Mouse (Mus musculus) hindbrain, embryonic 14.5 days (tissue): ENCODE data around the gene Slc16a3. TPM values are rescaled to one million over a fixed set of nuclear protein-coding genes. Genes with fewer than 3 reads are reported as not detected.

Experiments
- ATAC-seq: fragments of 200-750 bp; cut with Nextera tagmentation; 2 replicates; pipeline ENCODE4 v1.8.0; 2017; ENCODE audit warnings: moderate number of reproducible peaks, mild to moderate bottlenecking, moderate TSS enrichment, moderate library complexity; ENCODE audit not compliant: low FRiP score
- DNase-seq: peaks from one replicate; pipeline ENCODE4 v3.0.0-alpha.2; 2015; ENCODE audit warnings: low spot score
- H3K27ac ChIP-seq: fragments of 300-500 bp; sonication (generic); 2 replicates; pipeline ENCODE4 v1.5.1; 2014; ENCODE audit warnings: mild to moderate bottlenecking, moderate library complexity
- H3K27me3 ChIP-seq: fragments of 300-500 bp; sonication (generic); 2 replicates; pipeline ENCODE4 v1.6.1; 2014; ENCODE audit warnings: mild to moderate bottlenecking, low read length, mixed read lengths; ENCODE audit not compliant: control insufficient read depth, insufficient read depth
- H3K36me3 ChIP-seq: fragments of 300-500 bp; sonication (generic); replicated peaks from 2 replicates; pipeline ENCODE4 v1.6.1; 2014; ENCODE audit not compliant: control insufficient read depth, insufficient read depth
- H3K4me1 ChIP-seq: fragments of 300-500 bp; sonication (generic); replicated peaks from 2 replicates; pipeline ENCODE4 v1.6.1; 2014; ENCODE audit warnings: antibody characterized with exemption, low read length, mixed read lengths; ENCODE audit not compliant: control insufficient read depth, insufficient read depth
- H3K4me2 ChIP-seq: fragments of 300-500 bp; sonication (generic); replicated peaks from 2 replicates; pipeline ENCODE4 v1.6.1; 2014; ENCODE audit warnings: mild to moderate bottlenecking, moderate library complexity
- H3K4me3 ChIP-seq: fragments of 300-500 bp; sonication (generic); replicated peaks from 2 replicates; pipeline ENCODE4 v1.5.1; 2014; ENCODE audit warnings: mild to moderate bottlenecking, low read length
- H3K9ac ChIP-seq: fragments of 300-500 bp; sonication (generic); 2 replicates; pipeline ENCODE4 v1.6.1; 2014
- H3K9me3 ChIP-seq: fragments of 300-500 bp; sonication (generic); 2 replicates; pipeline ENCODE4 v1.6.1; 2016; ENCODE audit warnings: low read length; ENCODE audit not compliant: control insufficient read depth
- WGBS: fragments of 180-500 bp; shearing (Covaris S2); extraction: QIAGEN DNeasy Blood & Tissue Kit; methylation state at CpG from one replicate; pipeline ENCODE4 v1.1.7; 2014; 5-methylcytosine and 5-hydroxymethylcytosine counted together
- polyA plus RNA-seq: library from polyadenylated mRNA; unstranded; fragments of >200 nt; fragmentation: Nextera tagmentation; extraction: Ambion mirVana; gene quantifications from 2 replicates; pipeline ENCODE4 v1.2.1, GENCODE M21; 2014

The Slc16a3 gene
- polyA plus RNA-seq, 1 experiment from 2014 or later = 4.4 TPM

- Histone ChIP-seq H3K9me3 (no peaks in the 10 kb centered on the region), H3K9ac (no peak overlapping the region), H3K4me1 (no peaks in the 10 kb centered on the region), H3K4me2 (no peak overlapping the region), H3K27ac (no peak overlapping the region), H3K4me3 (no peak overlapping the region), H3K36me3 (peaks cover 84% of the 10 kb centered on the region), H3K27me3 (no peaks in the 10 kb centered on the region)
- ATAC-seq = no peak
- no peak for DNase-seq
These were observed 34.2 kb downstream of the Slc16a3 start for GRCm38 (mm10) chr11:120982459-120982858.

GRCm38 (mm10) chr11:120984448-120985330, 36.4 kb downstream of the Slc16a3 start:
- H3K27ac ChIP-seq = no peak overlapping the region
- DNase-seq = no peak
- peaks cover 62% of the 10 kb centered on the region for H3K36me3 ChIP-seq
- ATAC-seq = no peak
- WGBS = 86% methylated on average over 4 of the region's 4 CpGs
- peaks cover 21% of the 10 kb centered on the region for H3K4me1 ChIP-seq
- H3K4me2 ChIP-seq = no peak overlapping the region
- no peaks in the 10 kb centered on the region for H3K27me3 ChIP-seq
- H3K9ac ChIP-seq = no peak overlapping the region
- H3K9me3 ChIP-seq = no peaks in the 10 kb centered on the region
- no peak overlapping the region for H3K4me3 ChIP-seq

GRCm38 (mm10) chr11:120987608-120988007, 39.3 kb downstream of the Slc16a3 start:
- Histone ChIP-seq H3K4me3 (no peak overlapping the region), H3K4me2 (0 out of 2 replicates have a peak overlapping the region, but pooled peaks have one; percentile 7), H3K36me3 (peaks cover 34% of the 10 kb centered on the region), H3K4me1 (peaks cover 35% of the 10 kb centered on the region), H3K9me3 (no peaks in the 10 kb centered on the region), H3K9ac (no peak overlapping the region), H3K27ac (no peak overlapping the region), H3K27me3 (no peaks in the 10 kb centered on the region)
- 79% methylated on average over 3 of the region's 3 CpGs for WGBS
- DNase-seq = no peak
- no peak for ATAC-seq

- H3K9me3 ChIP-seq = no peaks in the 10 kb centered on the region
- H3K36me3 ChIP-seq = peaks cover 26% of the 10 kb centered on the region
- H3K4me2 ChIP-seq = peak overlapping the region; percentile 91
- no peak overlapping the region for H3K9ac ChIP-seq
- DNase-seq (no peak), ATAC-seq (no peak)
- peak overlapping the region; percentile 100; the same call in 1 of the 2 replicates for H3K4me3 ChIP-seq
- WGBS = 83% methylated on average over 4 of the region's 4 CpGs
- peaks cover 42% of the 10 kb centered on the region for H3K4me1 ChIP-seq
- no peak overlapping the region for H3K27ac ChIP-seq
- no peaks in the 10 kb centered on the region for H3K27me3 ChIP-seq
These were observed 40.1 kb downstream of the Slc16a3 start for GRCm38 (mm10) chr11:120988410-120988809.

GRCm38 (mm10) chr11:120989523-120989922, 41.2 kb downstream of the Slc16a3 start:
- Histone ChIP-seq H3K27ac (0 out of 2 replicates have a peak overlapping the region, but pooled peaks have one; percentile 98), H3K4me1 (peaks cover 42% of the 10 kb centered on the region), H3K9me3 (no peaks in the 10 kb centered on the region), H3K36me3 (peaks cover 22% of the 10 kb centered on the region), H3K4me2 (peak overlapping the region; percentile 91), H3K27me3 (no peaks in the 10 kb centered on the region), H3K4me3 (peak overlapping the region; percentile 100), H3K9ac (peak overlapping the region; percentile 100)
- WGBS = 41% methylated on average over 1 of the region's 1 CpGs
- no peak for DNase-seq
- no peak for ATAC-seq

- peak overlapping the region; percentile 98 for H3K27ac ChIP-seq
- peaks cover 18% of the 10 kb centered on the region for H3K36me3 ChIP-seq
- H3K4me2 ChIP-seq = peak overlapping the region; percentile 91
- peak; percentile 43; the same call in 1 of the 2 replicates for ATAC-seq
- H3K4me1 ChIP-seq = peaks cover 42% of the 10 kb centered on the region
- no peaks in the 10 kb centered on the region for H3K27me3 ChIP-seq
- 1% methylated on average over 30 of the region's 35 CpGs for whole genome bisulfite sequencing
- no peaks in the 10 kb centered on the region for H3K9me3 ChIP-seq
- no peak for DNase-seq
- H3K4me3 ChIP-seq = peak overlapping the region; percentile 100
- peak overlapping the region; percentile 100 for H3K9ac ChIP-seq
These were observed 42.0 kb downstream of the Slc16a3 start for GRCm38 (mm10) chr11:120990126-120990781.

GRCm38 (mm10) chr11:120990951-120991526, 42.8 kb downstream of the Slc16a3 start, which contains the start of gene Csnk1d:
Csnk1d (minus strand) TSS chr11:120991330.
- ATAC-seq = peak; percentile 88
- Histone ChIP-seq H3K36me3 (peaks cover 12% of the 10 kb centered on the region), H3K4me2 (peak within 1 kb of the TSS; percentile 91), H3K4me3 (peak within 1 kb of the TSS; percentile 100), H3K4me1 (peaks cover 42% of the 10 kb centered on the region), H3K27ac (peak within 1 kb of the TSS; percentile 98), H3K27me3 (no peaks in the 10 kb centered on the region), H3K9ac (peak within 1 kb of the TSS; percentile 100), H3K9me3 (no peaks in the 10 kb centered on the region)
- WGBS = under 1% methylated on average over 58 of the region's 59 CpGs
- DNase-seq = peak; percentile 97

GRCm38 (mm10) chr11:120991791-120992190, 43.5 kb downstream of the Slc16a3 start:
- Histone ChIP-seq H3K4me3 (peak overlapping the region; percentile 100), H3K27ac (peak overlapping the region; percentile 98), H3K9ac (peak overlapping the region; percentile 100), H3K36me3 (0 out of 2 replicates have a peak, but pooled peaks cover 8% of the 10 kb centered on the region), H3K27me3 (no peaks in the 10 kb centered on the region), H3K4me1 (peaks cover 42% of the 10 kb centered on the region), H3K9me3 (no peaks in the 10 kb centered on the region), H3K4me2 (peak overlapping the region; percentile 91)
- 73% methylated on average over 3 of the region's 3 CpGs for WGBS
- ATAC-seq = no peak
- DNase-seq = no peak

GRCm38 (mm10) chr11:120993080-120993479, 44.8 kb downstream of the Slc16a3 start:
- Histone ChIP-seq H3K4me1 (peaks cover 37% of the 10 kb centered on the region), H3K9me3 (no peaks in the 10 kb centered on the region), H3K36me3 (no peaks in the 10 kb centered on the region), H3K27ac (no peak overlapping the region), H3K9ac (no peak overlapping the region), H3K27me3 (no peaks in the 10 kb centered on the region), H3K4me3 (no peak overlapping the region), H3K4me2 (no peak overlapping the region)
- ATAC-seq (no peak), DNase-seq (no peak)
- WGBS = 99% methylated on average over 3 of the region's 3 CpGs
